Mouse (Mus musculus) left cerebral cortex, postnatal 25 days (tissue): Measurements from ENCODE around the gene Nrbp1. TPM values are rescaled to one million over a fixed set of nuclear protein-coding genes. Genes with fewer than 3 reads are reported as not detected.

Source experiments
- DNase-seq, 2 experiments: peaks; one replicate each; pipeline ENCODE4 v3.0.0; 2022; ENCODE audit warnings: low spot score in 2 of 2, mixed read lengths in 1 of 2
- intact Hi-C: fragments of 180-260 bp; cut with DNase I; formaldehyde crosslinking; loops from one replicate; pipeline ENCODE4 v1.15.1; 2025
- total RNA-seq, 2 experiments: library from RNA; stranded (reverse); gene quantifications; 2 replicates each; pipeline ENCODE4 v1.2.3; 2021

Gene Nrbp1
- 10 to 100 TPM; 81.8 to 83.1 TPM for total RNA-seq

DNA sequence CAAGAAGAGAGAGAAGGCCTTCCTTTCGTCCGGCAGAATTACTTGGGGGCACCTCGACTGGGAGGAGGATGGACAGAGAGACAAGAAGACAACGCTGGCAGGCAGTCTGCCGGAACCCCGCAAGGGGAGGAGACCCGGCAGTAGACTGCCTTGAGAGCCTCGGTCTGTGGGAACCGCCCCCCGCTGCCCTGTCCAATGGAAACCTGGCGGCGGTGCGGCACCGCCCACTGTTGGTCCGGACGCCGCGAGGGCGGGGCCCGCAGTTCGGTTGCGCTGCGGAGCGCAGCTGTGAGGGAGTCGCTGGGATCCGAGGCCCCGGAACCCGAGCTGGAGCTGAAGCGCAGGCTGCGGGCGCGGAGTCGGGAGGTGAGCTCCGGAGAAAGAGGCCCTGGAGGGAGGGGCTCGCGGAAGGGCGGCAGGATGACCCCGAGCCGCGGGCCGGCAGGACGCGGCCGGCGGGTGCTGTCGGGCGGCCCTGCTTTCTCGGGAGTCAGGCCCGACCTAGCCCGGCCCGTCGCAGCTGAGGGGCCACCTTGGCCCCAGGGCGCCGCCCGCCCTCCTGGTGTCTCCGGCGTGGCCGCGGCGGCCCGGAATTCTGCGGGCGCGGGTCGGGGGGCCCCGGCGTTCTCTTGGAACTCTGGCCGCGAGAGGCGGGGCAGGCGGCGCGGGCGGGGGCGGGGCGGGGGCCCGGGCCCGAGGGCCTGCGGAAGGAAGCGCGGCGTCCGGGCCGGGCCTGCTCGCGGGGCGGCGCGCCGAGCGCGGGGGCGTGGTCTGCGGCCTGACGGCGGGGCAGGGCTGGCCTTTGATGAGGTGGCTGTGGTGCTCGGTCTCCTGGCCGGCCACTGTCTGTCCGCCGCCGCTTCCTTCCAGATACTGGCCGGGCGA lies at the start of gene Nrbp1, which contains the start of gene Gm9970:
Gene Nrbp1 (plus strand): TSS at position 228 of the 885 bp plus-strand sequence.
Gene Gm9970 (minus strand): TSS at position 596 of the 885 bp plus-strand sequence.
- peak; percentile 96 to 97 for DNase-seq
- intact Hi-C loops = loop anchor here (1.0 kb wide), 1 partner anchor 20 kb away; no protein-coding TSS in a partner anchor

DNA sequence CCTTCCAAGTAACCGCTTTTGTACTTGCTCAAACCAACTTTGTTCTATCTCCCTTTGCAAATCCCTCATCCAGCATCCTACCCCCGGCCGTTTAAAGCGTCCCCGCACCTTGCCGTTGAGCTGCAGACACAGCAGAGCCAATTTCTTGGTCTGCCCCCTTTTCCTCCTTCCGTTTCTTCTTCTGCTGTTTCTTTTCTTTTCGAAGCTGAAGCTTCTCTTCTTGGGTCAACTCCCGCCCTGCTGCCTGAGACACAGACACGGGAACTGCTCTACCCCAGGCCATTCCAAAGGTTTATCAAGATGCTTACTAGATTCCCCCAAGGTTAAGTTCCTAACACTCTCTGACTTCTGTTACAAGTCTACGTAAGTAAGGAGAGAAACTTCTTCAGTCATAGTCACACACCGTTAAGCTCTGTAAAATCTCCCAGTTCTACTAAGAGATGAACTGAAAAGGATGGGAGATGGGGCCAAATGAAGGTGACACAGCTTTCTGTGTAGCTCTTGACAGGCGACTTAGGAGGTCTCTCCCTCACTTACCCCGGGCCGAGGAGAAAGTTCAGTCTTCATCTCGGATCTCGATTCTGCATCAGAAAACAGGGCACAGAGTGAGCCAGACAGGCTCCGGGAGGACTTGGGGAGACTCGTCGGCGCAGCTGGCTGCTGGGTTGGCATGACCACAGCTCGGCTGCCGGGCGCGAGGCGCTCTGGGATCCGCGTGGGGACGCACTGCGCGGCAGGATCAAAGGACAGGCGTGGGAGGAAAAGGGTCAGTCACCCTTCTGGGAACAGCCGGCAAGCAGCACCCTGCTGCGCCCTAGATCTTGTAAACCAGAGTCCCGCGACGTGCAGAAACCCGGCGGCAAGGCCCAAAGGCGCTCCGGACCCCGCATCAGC lies 48.4 kb upstream of the Nrbp1 start:
- intact Hi-C loops = loop anchor here (10.0 kb wide), 1 partner anchor 237 kb away; no protein-coding TSS in a partner anchor
- DNase-seq = no peak

DNA sequence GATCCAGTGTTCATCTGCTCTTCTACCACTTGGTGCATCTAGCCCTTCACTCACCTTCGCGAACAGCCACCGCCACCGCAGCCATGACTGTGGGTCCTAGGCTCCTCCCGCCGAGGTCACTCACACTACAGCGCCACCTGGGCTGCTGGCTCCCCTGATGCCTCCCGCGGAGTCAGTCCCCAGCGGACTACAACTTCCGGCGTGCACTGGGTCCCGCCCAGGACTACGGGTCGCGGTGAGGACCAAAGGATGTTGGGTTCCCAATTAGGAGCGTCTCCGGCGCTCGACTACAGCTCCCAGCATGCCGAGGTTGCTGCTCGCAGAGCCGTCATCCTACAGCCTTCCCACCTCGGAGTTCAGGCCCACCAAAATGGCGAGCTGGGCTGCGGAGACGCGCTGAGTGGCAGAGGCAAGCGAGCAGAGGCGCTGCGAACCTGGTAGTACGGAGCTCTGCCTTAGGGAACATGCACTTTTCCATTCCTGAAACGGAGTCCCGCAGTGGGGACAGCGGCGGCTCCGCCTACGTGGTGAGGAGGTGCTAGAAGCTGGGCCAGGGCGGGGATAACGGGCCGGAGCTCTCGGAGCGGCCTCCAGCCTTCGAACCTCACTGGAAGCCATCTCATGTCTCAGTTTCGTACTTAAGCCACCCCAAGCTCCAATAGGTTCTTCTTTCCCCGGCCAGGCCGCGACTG lies 47.6 kb upstream of the Nrbp1 start, which contains the start of the genes Snx17 and Eif2b4:
Gene Snx17 (plus strand): TSS at position 289 of the 692 bp plus-strand sequence.
Gene Eif2b4 (minus strand): TSS at position 492 of the 692 bp plus-strand sequence.
- intact Hi-C loops = loop anchor here (1.0 to 10.0 kb wide), 3 partner anchors 8 to 238 kb away; partner anchors contain the start of gene Gtf3c2
- peak; percentile 100 for DNase-seq

DNA sequence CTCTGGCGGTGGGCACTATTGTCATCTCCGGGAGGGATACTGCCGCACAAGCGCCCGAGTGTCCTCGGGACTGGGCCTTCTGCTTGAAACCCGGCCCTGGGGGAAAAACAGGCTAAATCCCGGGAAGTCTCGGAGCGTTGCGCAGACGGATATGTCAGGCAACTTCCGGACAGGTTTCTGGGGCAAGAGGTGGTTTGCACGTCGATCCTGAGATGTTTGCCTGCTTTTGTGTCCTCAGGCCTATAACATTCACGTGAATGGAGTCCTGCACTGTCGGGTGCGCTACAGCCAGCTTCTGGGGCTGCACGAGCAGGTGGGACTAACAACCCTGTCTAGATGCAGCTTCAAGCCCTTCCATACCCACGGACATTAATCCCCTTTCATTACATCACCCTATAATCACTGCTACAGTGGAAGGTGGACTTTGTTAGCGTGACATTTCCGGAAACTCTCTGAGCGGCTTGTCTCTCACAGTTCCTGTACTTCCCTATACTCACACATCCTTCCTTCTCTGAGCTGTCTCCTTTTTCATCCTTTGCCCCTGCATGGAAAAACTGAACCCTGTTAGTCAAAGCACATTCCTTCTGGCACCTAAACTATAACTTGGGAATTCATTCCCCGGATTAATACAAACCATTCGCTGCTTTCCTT lies 46.9 kb upstream of the Nrbp1 start:
- DNase-seq = no peak
- intact Hi-C loops = loop anchor here (1.0 to 10.0 kb wide), 3 partner anchors 8 to 239 kb away; partner anchors contain the start of gene Gtf3c2

DNA sequence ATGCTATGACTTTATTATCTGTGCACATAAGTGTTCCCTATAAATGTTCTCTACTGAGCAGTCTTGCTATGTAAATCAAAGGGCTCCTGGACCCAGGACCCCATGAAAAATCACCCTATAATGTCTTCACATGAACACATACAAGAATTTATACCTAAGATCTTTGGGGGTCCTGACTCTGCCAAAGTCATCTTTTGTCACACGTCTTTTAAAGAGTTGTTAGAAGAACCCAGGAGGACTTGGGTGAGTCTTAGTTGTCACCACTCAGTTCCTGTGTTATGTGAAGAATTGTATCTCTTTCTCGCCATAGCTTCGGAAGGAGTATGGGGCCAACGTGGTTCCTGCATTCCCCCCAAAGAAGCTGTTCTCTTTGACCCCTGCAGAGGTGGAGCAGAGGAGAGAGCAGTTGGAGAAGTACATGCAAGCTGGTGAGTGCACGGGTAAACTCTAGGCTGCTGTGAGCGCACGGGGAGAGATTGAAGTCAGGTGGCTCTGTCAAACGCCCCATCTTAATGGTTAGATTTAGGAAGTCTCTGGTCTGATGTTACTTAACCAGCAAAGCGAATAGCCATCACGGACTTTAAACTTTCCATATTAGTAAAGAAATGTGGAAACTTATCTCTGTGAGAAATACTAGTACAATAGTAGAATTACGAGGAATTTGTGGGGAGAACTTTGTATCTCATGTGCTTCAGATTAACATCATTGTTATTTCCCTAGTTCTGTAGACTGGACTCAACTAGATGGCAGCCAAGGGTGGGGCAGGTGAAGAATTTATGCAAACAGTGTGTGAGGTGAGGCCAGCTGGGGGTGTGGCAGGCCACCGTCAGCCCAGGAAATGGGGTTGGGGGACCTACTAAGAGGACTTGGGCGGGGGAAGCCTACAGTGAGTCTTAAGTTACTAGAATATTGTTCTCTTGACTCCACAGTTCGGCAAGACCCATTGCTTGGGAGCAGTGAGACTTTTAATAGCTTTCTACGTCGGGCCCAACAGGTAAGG lies 45.9 kb upstream of the Nrbp1 start:
- DNase-seq = no peak
- intact Hi-C loops = loop anchor here (10.0 kb wide), 1 partner anchor 240 kb away; no protein-coding TSS in a partner anchor

DNA sequence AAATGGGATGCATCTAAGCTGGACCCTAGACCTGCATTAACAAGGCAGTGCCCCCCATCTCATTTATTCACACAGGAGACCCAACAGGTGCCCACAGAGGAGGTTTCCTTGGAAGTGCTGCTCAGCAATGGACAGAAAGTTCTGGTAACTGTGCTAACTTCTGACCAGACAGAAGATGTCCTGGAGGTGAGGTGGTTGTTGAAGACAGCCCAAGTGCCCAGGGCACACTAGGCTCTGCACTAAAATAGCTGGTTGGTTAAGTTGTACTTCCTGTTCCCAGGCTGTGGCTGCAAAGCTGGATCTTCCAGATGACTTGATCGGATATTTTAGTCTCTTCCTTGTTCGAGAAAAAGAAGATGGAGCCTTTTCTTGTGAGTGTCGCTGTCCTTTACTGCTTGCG lies 45.0 kb upstream of the Nrbp1 start:
- DNase-seq = peak in 1 of 2 experiments; percentile 31
- intact Hi-C loops = loop anchor here (10.0 kb wide), 1 partner anchor 241 kb away; no protein-coding TSS in a partner anchor

DNA sequence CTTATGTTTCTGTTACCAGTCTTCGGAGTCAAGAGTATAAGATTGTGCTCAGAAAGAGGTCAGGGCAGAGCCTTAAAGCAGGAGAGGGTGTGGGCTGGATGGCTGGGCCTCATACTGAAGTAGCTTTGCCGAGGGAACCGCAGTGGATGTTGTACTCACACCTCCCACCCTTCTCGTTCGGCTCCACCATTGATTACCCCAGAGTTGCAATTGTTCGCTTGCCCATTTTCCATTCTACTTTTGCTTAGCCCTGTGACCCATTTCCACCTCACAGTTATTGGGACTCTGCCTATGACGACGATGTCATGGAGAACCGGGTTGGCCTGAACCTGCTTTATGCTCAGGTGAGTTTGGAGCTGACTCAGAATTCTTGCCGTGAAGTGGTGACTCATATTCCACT lies 44.5 kb upstream of the Nrbp1 start:
- intact Hi-C loops = loop anchor here (10.0 kb wide), 1 partner anchor 241 kb away; no protein-coding TSS in a partner anchor
- DNase-seq = no peak

DNA sequence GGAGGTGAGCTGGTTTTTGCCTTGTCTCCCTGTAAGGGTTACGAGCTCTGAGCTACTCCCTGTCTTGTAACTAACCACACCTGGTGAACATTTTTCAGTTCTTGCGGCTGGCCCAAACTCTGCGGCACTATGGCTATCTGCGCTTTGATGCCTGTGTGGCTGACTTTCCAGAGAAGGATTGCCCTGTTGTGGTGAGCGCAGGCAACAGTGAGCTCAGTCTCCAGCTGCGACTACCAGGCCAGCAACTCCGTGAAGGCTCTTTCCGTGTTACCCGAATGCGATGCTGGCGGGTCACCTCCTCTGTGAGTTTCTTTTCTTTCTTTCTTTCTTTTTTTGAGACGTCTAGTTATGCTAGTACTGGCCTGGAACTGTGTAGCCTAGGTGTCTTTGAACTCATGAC lies 43.6 kb upstream of the Nrbp1 start:
- DNase-seq = no peak
- intact Hi-C loops = loop anchor here (10.0 kb wide), 1 partner anchor 242 kb away; no protein-coding TSS in a partner anchor

DNA sequence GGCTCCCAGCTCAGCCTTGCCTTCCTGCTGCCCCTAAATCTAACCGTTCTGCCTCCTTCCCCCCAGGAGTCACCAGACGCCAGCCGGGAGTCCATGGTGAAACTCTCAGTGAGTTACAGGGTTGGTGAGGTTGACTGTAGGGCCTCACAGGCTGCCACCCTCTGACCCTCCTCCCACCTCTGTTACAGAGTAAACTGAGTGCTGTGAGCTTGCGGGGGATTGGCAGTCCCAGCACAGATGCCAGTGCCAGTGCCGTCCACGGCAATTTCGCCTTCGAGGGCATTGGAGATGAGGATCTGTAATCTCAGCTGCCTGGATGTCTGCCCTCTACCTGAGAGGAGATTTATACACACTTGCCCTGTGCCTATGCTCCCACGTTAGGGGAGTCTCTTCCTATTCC lies 42.5 kb upstream of the Nrbp1 start:
- intact Hi-C loops = loop anchor here (10.0 kb wide), 1 partner anchor 243 kb away; no protein-coding TSS in a partner anchor

DNA sequence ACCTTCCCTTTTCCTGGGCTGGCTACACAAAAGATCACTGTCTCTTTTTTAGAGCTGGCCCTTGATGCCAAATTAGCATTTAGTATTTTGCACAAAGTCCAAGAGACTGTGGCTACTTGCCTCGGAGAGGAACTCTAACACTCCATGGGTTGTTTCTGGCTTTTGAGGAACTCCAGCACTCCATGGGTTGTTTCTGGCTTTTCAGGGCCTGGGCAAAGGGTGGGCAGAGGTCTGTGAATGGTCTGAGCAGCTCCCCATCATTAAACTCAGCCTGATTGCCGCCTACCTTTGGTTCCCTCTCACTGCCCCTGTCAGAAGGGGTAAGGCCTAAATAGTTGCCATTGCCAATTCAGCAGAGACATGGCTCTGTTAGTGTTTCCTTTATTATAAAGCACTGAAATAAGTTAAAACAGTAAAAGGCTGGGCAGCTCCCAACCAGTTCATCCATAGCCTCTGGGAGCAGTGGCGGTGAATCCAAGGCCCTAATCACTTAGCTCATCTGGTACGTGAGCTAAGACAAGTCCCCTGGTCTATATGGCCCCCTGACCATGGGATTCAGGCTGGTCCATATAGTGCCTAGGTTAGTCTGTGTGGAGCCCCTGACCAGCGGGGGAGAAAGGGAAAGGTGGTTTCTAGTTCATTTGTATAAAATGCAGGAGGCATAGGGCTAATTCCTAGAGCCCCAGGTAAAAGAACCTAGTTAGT lies 41.9 kb upstream of the Nrbp1 start:
- DNase-seq = no peak
- intact Hi-C loops = loop anchor here (10.0 kb wide), 1 partner anchor 244 kb away; no protein-coding TSS in a partner anchor

More for the DNA sequence above, 42.5 kb upstream of the Nrbp1 start:
- DNase-seq = no peak

DNA sequence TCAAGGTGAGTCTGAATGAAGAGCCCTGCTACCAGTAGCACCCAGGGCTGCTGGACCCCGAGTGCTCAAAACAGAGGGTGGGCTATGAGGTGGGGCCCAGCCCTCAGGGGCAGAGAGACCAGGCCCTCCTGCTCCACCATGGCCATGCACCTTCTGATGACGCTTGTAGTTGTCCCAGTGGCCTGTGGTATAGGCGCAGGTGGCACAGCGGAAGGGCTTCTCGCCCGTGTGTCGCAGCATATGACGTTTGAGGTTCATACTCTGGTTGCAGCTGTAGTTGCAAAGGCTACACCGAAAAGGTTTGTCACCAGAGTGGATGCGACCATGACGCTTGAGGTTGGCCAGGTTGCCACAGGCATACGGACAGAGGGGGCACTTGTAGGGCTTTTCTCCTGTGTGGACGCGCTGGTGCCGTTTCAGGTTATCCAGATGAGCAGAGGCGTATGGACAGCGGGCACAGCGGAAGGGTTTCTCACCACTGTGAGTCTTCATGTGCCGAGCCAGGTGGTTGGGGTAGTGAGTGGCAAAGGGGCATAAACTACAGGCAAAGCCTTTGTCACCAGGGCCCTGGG lies 41.3 kb upstream of the Nrbp1 start:
- intact Hi-C loops = loop anchor here (10.0 kb wide), 1 partner anchor 245 kb away; no protein-coding TSS in a partner anchor
- no peak for DNase-seq

DNA sequence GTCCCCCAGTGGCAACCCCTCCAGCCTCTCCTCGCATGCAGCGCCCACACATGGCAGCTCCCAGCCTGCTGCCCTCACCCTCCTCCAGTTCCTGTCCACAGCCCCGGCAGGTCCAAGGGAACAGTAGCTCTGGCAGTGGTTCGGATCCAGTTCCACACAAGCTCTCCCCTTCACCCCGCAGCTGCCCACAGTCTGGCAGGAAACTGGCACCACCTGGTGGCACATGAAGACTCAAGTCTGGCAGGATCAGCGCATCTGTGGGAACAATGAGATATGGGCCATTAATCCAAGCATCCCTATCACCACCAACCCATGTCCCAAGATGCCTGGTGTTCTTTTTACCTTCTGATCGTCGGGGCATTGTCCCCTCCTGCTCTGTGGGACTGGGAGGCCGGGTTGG lies 40.8 kb upstream of the Nrbp1 start:
- intact Hi-C loops = loop anchor here (10.0 kb wide), 1 partner anchor 245 kb away; no protein-coding TSS in a partner anchor
- DNase-seq = no peak

DNA sequence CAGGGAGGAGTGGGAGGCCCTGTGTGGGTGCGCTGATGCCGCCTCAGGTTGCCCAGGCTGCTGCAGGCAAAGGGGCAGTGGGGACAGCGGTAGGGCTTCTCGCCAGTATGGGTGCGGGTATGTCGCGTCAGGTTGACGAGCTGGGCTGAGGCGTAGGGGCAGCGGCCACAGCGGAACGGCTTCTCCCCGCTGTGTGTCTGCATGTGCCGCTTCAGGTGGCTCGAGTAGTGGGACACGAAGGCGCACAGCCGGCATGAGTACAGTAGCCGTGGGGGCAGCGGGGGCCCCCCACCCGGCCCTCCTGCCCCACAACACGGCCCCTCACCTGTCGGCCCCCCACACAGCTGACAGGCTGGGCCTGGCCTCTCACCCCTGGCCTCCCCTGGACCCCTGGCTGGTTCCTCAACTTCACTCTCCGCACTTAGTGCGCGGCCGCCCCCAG lies 40.3 kb upstream of the Nrbp1 start:
- intact Hi-C loops = no loop called here
- DNase-seq = no peak

DNA sequence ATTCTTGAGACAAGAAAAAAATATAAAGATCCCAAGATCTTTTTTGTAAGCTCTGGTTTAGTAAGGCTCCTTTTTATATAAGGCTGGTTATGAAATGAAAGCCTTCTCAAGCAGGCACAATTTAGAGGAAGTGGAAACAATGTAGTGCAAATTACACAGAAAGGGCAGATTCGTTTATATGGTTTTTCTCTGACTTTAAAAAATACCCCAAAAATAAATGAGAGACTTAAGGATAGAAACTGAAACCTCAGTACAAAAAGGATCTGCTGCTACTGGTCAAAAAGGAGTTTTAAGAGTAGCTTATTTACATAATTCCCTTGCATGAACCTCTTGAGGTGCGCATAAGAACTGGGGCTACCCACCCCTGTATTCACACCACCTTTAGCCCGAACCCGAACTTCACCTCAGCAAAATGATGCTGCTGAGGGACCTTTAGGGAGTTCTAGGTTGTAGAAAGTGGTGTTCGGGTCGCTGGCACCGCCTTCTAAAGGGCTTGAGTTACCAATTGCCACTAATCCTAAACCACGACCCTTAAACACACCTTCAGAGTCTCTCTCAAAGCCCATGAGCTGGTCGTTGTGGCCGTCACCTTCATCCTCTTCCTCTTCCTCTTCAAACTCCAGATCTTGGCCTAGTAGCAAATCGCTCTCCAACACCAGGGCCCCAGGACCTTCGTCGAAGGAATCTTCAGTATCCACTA lies 39.5 kb upstream of the Nrbp1 start:
- DNase-seq = no peak
- intact Hi-C loops = loop anchor here (1.0 kb wide), 1 partner anchor 8 kb away; the partner anchor contains the start of genes Eif2b4 and Snx17
